Mouse (Mus musculus) CD4-positive helper T cell, adult 2 months (primary cell): Measurements from ENCODE around the gene Wnt11.

Source experiments
- DNase-seq: peaks from one replicate; pipeline ENCODE4 v3.0.0-alpha.2; 2012; ENCODE audit warnings: low read depth, missing footprints, low spot score

Wnt11 gene

GRCm38 (mm10) chr7:98834711-98835321 lies at the start of gene Wnt11:
Gene Wnt11 (plus strand): TSS chr7:98835112.
- no peak for DNase-seq

GRCm38 (mm10) chr7:98786792-98787612 lies 47.9 kb upstream of the Wnt11 start:
- DNase-seq: no peak

GRCm38 (mm10) chr7:98788721-98789120 lies 46.2 kb upstream of the Wnt11 start:
- no peak for DNase-seq

- no peak for DNase-seq
Measured at GRCm38 (mm10) chr7:98789121-98789520, 45.8 kb upstream of the Wnt11 start.

GRCm38 (mm10) chr7:98791864-98792263 lies 43.0 kb upstream of the Wnt11 start:
- DNase-seq: no peak

GRCm38 (mm10) chr7:98793811-98794210 lies 41.1 kb upstream of the Wnt11 start:
- no peak for DNase-seq

GRCm38 (mm10) chr7:98794444-98794843 lies 40.5 kb upstream of the Wnt11 start:
- DNase-seq: no peak

GRCm38 (mm10) chr7:98795637-98796036 lies 39.3 kb upstream of the Wnt11 start:
- no peak for DNase-seq

GRCm38 (mm10) chr7:98797347-98798133 lies 37.4 kb upstream of the Wnt11 start:
- peak; percentile 45 for DNase-seq

- no peak for DNase-seq
Measured at GRCm38 (mm10) chr7:98798134-98798417, 36.8 kb upstream of the Wnt11 start.

GRCm38 (mm10) chr7:98800435-98800834 lies 34.5 kb upstream of the Wnt11 start:
- no peak for DNase-seq

GRCm38 (mm10) chr7:98801086-98801485 lies 33.8 kb upstream of the Wnt11 start:
- DNase-seq: no peak

GRCm38 (mm10) chr7:98803181-98803580 lies 31.7 kb upstream of the Wnt11 start:
- DNase-seq: no peak

- no peak for DNase-seq
Measured at GRCm38 (mm10) chr7:98804841-98805772, 29.8 kb upstream of the Wnt11 start.

GRCm38 (mm10) chr7:98806961-98807360 lies 28.0 kb upstream of the Wnt11 start:
- DNase-seq: no peak

GRCm38 (mm10) chr7:98809372-98809771 lies 25.5 kb upstream of the Wnt11 start:
- DNase-seq: no peak

- DNase-seq: no peak
Measured at GRCm38 (mm10) chr7:98810619-98811018, 24.3 kb upstream of the Wnt11 start.

- no peak for DNase-seq
Measured at GRCm38 (mm10) chr7:98820501-98820900, 14.4 kb upstream of the Wnt11 start.

- DNase-seq: no peak
Measured at GRCm38 (mm10) chr7:98822881-98823280, 12.0 kb upstream of the Wnt11 start.

- DNase-seq: no peak
Measured at GRCm38 (mm10) chr7:98823896-98824822, 10.8 kb upstream of the Wnt11 start.
